Mouse (Mus musculus) megakaryocyte, embryonic 14.5 days (primary cell): ENCODE data around the gene Pold1.

ENCODE experiments used
- FLI1 ChIP-seq: IDR thresholded peaks from 2 replicates; pipeline ENCODE4 v1.6.1; 2012; ENCODE audit warnings: low read length, inconsistent platforms, mixed read lengths
- GATA1 ChIP-seq: IDR thresholded peaks from 3 replicates; pipeline ENCODE4 v1.6.1; 2012; ENCODE audit warnings: mixed read lengths, low read length, inconsistent platforms, borderline replicate concordance

DNA sequence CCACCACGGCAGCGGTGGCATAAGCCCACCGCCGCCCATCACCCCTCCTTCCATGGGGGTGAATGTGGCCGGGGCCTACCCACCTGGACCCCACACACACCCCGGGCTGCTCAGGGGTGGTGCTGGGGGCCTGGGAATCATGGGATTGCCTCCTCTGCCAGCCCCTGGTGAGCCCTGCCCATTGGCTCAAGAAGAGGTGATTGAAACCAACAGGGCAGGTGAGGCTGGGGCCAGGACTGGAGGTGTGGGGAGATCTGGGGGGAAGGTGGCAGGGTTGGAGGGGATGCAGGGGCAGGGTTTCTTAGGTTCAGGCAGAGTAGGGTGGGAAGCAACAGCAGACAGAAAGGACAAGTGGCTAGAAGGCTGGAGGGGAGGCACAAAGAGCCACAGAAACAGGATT is 47.4 kb upstream of the Pold1 start:
- TF ChIP-seq GATA1 = no peak
- no peak for TF ChIP-seq FLI1
